Mouse (Mus musculus) lung, adult 2 months (tissue): ENCODE measurements around the gene AC161166.1. TPM values are rescaled to one million over a fixed set of nuclear protein-coding genes. Genes with fewer than 3 reads are reported as not detected.

Source experiments
- DNase-seq: peaks from one replicate; pipeline ENCODE4 v3.0.0; 2022
- H3K4me1 ChIP-seq: fragments of 200-500 bp; 2 replicates; pipeline ENCODE4 v1.6.1; 2011; ENCODE audit warnings: low read length; ENCODE audit not compliant: control insufficient read depth, insufficient read depth
- H3K4me3 ChIP-seq: fragments of 200-500 bp; replicated peaks from 2 replicates; pipeline ENCODE3; 2011; ENCODE audit warnings: low read depth, mild to moderate bottlenecking, control low read depth, low read length; ENCODE audit errors: extremely low read depth
- CTCF ChIP-seq: fragments of 200-500 bp; IDR thresholded peaks from 2 replicates; pipeline ENCODE4 v1.5.1; 2011; ENCODE audit warnings: mild to moderate bottlenecking, low read length, control low read depth; ENCODE audit not compliant: insufficient read depth
- POLR2A ChIP-seq: fragments of 200-500 bp; IDR thresholded peaks from 2 replicates; pipeline ENCODE4 v1.6.1; 2011; ENCODE audit warnings: low read depth, mild to moderate bottlenecking, control low read depth, low read length, borderline replicate concordance; ENCODE audit errors: extremely low read depth
- WGBS: fragments of 180-500 bp; shearing (Covaris S2); methylation state at CpG from one replicate; pipeline ENCODE4 v1.1.7; 2018; 5-methylcytosine and 5-hydroxymethylcytosine counted together
- polyA plus RNA-seq: library from polyadenylated mRNA; depleted of rRNA; stranded (reverse); fragments of >200 nt; gene quantifications from 2 replicates; pipeline ENCODE4 v1.2.3, GENCODE M21; 2012

Gene AC161166.1
- polyA plus RNA-seq, 1 experiment, result not detected

GRCm38 (mm10) chr7:24538701-24539100 lies 26.4 kb upstream of the AC161166.1 start:
- 73% methylated on average over 5 of the region's 5 CpGs for WGBS
- DNase-seq, result no peak
- TF ChIP-seq CTCF (no peak), POLR2A (no peak)
- H3K4me1 ChIP-seq, result no peaks in the 10 kb centered on the region
- H3K4me3 ChIP-seq, result no peak overlapping the region

GRCm38 (mm10) chr7:24538154-24538553 lies 25.9 kb upstream of the AC161166.1 start:
- no peak for DNase-seq
- TF ChIP-seq CTCF, result no peak
- TF ChIP-seq POLR2A, result no peak
- Histone ChIP-seq H3K4me1 (no peaks in the 10 kb centered on the region), H3K4me3 (no peak overlapping the region)
- WGBS, result 40% methylated on average over 5 of the region's 5 CpGs

GRCm38 (mm10) chr7:24537591-24537990 lies 25.3 kb upstream of the AC161166.1 start:
- TF ChIP-seq POLR2A, result no peak
- TF ChIP-seq CTCF, result no peak
- WGBS, result 68% methylated on average over 5 of the region's 5 CpGs
- Histone ChIP-seq H3K4me3 (no peak overlapping the region), H3K4me1 (no peaks in the 10 kb centered on the region)
- no peak for DNase-seq

- TF ChIP-seq POLR2A, result no peak
- TF ChIP-seq CTCF, result no peak
- DNase-seq, result no peak
- WGBS, result 85% methylated on average over 4 of the region's 4 CpGs
- H3K4me3 ChIP-seq, result no peak overlapping the region
- no peaks in the 10 kb centered on the region for H3K4me1 ChIP-seq
These were observed 24.8 kb upstream of the AC161166.1 start for GRCm38 (mm10) chr7:24537081-24537480.

GRCm38 (mm10) chr7:24534301-24534700 lies 22.0 kb upstream of the AC161166.1 start:
- TF ChIP-seq CTCF (no peak), POLR2A (no peak)

GRCm38 (mm10) chr7:24533806-24534205 lies 21.6 kb upstream of the AC161166.1 start:
- WGBS, result 71% methylated on average over 41 of the region's 42 CpGs

More at GRCm38 (mm10) chr7:24534301-24534700, 22.0 kb upstream of the AC161166.1 start:
- Histone ChIP-seq H3K4me1 (peaks cover 4% of the 10 kb centered on the region; the same call in 1 of the 2 replicates), H3K4me3 (no peak overlapping the region)
- WGBS, result 69% methylated on average over 19 of the region's 19 CpGs
- no peak for DNase-seq

GRCm38 (mm10) chr7:24533031-24533571 lies 20.8 kb upstream of the AC161166.1 start:
- peaks cover 4% of the 10 kb centered on the region; the same call in 1 of the 2 replicates for H3K4me1 ChIP-seq
- 90% methylated on average over 28 of the region's 28 CpGs for WGBS
- no peak overlapping the region for H3K4me3 ChIP-seq
- no peak for TF ChIP-seq POLR2A
- TF ChIP-seq CTCF, result no peak
- DNase-seq, result no peak

More at GRCm38 (mm10) chr7:24533806-24534205, 21.6 kb upstream of the AC161166.1 start:
- Histone ChIP-seq H3K4me3 (no peak overlapping the region), H3K4me1 (peaks cover 4% of the 10 kb centered on the region; the same call in 1 of the 2 replicates)
- no peak for DNase-seq
- TF ChIP-seq POLR2A (no peak), CTCF (no peak)

GRCm38 (mm10) chr7:24531211-24531971 lies 19.1 kb upstream of the AC161166.1 start:
- TF ChIP-seq CTCF, result peak; percentile 59
- TF ChIP-seq POLR2A, result no peak
- 1% methylated on average over 43 of the region's 43 CpGs for WGBS
- peak; percentile 75 for DNase-seq
- Histone ChIP-seq H3K4me1 (peaks cover 4% of the 10 kb centered on the region; the same call in 1 of the 2 replicates), H3K4me3 (peak overlapping the region; percentile 75)

GRCm38 (mm10) chr7:24530062-24530931 lies 18.0 kb upstream of the AC161166.1 start, which contains the start of gene Irgq:
Irgq (plus strand) TSS chr7:24530689.
- DNase-seq, result peak; percentile 98
- WGBS, result under 1% methylated on average over 44 of the region's 44 CpGs
- H3K4me3 ChIP-seq, result peak within 1 kb of the TSS; percentile 82
- peaks cover 4% of the 10 kb centered on the region; the same call in 1 of the 2 replicates for H3K4me1 ChIP-seq
- TF ChIP-seq POLR2A, result peak; percentile 37; the same call in 1 of the 2 replicates
- TF ChIP-seq CTCF, result no peak
